Mouse (Mus musculus): ENCODE data around the gene Rai1. TPM values are rescaled to one million over a fixed set of nuclear protein-coding genes. Genes with fewer than 3 reads are reported as not detected.
A peak's percentile ranks its signal among the peaks of the same experiment; 100 is the strongest.

Gene Rai1
- total and polyA plus RNA-seq, 3 experiments: 6.6 to 22.6 (median 15.4) TPM

- dilution Hi-C loops (cut with MboI; ENCODE audit: extremely low pct_ligation_motif_present, extremely low pct_unique_long_range_greater_than_20kb, low sequenced_read_pairs): no loop called here
- TF ChIP-seq EP300 (IDR thresholded peaks at IDR 0.05; ENCODE audit: low read length): no peak
- TF ChIP-seq POLR2A (IDR thresholded peaks at IDR 0.05; ENCODE audit: low read depth, low read length): no peak; the same call in 1 of the 2 replicates
- 0 out of 2 replicates have a peak, but pooled peaks have one; percentile 8 for TF ChIP-seq SIN3A (IDR thresholded peaks at IDR 0.05; ENCODE audit: low read length)
- no peak for TF ChIP-seq KAT2A (IDR thresholded peaks at IDR 0.05; ENCODE audit: insufficient replicate concordance, low read length)
- TF ChIP-seq POLR2AphosphoS2 (IDR thresholded peaks at IDR 0.05; ENCODE audit: low read depth, low read length): no peak
- 0 out of 2 replicates have a peak, but pooled peaks have one; percentile 23 for TF ChIP-seq MAZ (IDR thresholded peaks at IDR 0.05; ENCODE audit: low read depth, low read length)
- no peak for TF ChIP-seq NELFE (IDR thresholded peaks at IDR 0.05; ENCODE audit: low read depth, low read length)
- TF ChIP-seq MAX (IDR thresholded peaks at IDR 0.05; ENCODE audit: low read length): 0 out of 2 replicates have a peak, but pooled peaks have one; percentile 26
- TF ChIP-seq MAFK (IDR thresholded peaks at IDR 0.05; ENCODE audit: insufficient replicate concordance, low read length): no peak
- TF ChIP-seq GABPA (IDR thresholded peaks at IDR 0.05; ENCODE audit: insufficient replicate concordance, low read depth, low read length): no peak
- 0 out of 2 replicates have a peak, but pooled peaks have one; percentile 82 for TF ChIP-seq CHD1 (IDR thresholded peaks at IDR 0.05; ENCODE audit: low read depth, low read length)
- TF ChIP-seq ELF1 (IDR thresholded peaks at IDR 0.05; ENCODE audit: low read depth, low read length): no peak
- TF ChIP-seq MEF2A (IDR thresholded peaks at IDR 0.05; ENCODE audit: borderline replicate concordance, low read depth, low read length): no peak
- Histone ChIP-seq H3K9me3 (replicated peaks; ENCODE audit: low read length) (no peaks in the 10 kb centered on the region), H3K4me1 (ENCODE audit: control insufficient read depth in 1 of 2, insufficient read depth in 2 of 2) (peaks cover 36 to 75% of the 10 kb centered on the region in 2 experiments), H3K27me3 (replicated peaks) (no peaks in the 10 kb centered on the region), H3K27ac (ENCODE audit: insufficient read depth, low read depth) (peak overlapping the region; percentile 8), H3K4me3 (replicated peaks in 1 of 3; ENCODE audit: low read depth in 2 of 3, low read length in 2 of 3, poor library complexity in 1 of 3) (peak overlapping the region; percentile 57 to 80 (median 70)), H3K9ac (ENCODE audit: insufficient read depth, low read depth) (peak overlapping the region; percentile 81), H3K36me3 (replicated peaks in 1 of 2; ENCODE audit: control insufficient read depth in 1 of 2, insufficient read depth in 1 of 2, low read length in 1 of 2) (peaks cover 0 to 24% of the 10 kb centered on the region in 2 experiments), H3K4me2 (ENCODE audit: insufficient read depth, low read depth, poor library complexity, severe bottlenecking) (peak overlapping the region; percentile 75), H3K79me2 (replicated peaks; ENCODE audit: control insufficient read depth, extremely low read depth, insufficient read depth, poor library complexity, severe bottlenecking) (peaks cover 8% of the 10 kb centered on the region)
- in situ Hi-C loops (cut with MboI; ENCODE audit: low pct_ligation_motif_present, low pct_unique_long_range_greater_than_20kb, low sequenced_read_pairs): no loop called here
- DNase-seq (ENCODE audit: extremely low read depth): peak; percentile 47
Observed at GRCm38 (mm10) chr11:60114296-60115023, 9.6 kb downstream of the Rai1 start.

- H3K9ac ChIP-seq (ENCODE audit: insufficient read depth, low read depth): peak overlapping the region; percentile 81
- peak overlapping the region; percentile 57 to 80 (median 70) for H3K4me3 ChIP-seq (replicated peaks in 1 of 3; ENCODE audit: low read depth in 2 of 3, low read length in 2 of 3, poor library complexity in 1 of 3)
- peak; percentile 98 for DNase-seq (ENCODE audit: extremely low read depth)
- peaks cover 0 to 21% of the 10 kb centered on the region in 2 experiments for H3K36me3 ChIP-seq (replicated peaks in 1 of 2; ENCODE audit: control insufficient read depth in 1 of 2, insufficient read depth in 1 of 2, low read length in 1 of 2)
- peaks cover 6% of the 10 kb centered on the region for H3K79me2 ChIP-seq (replicated peaks; ENCODE audit: control insufficient read depth, extremely low read depth, insufficient read depth, poor library complexity, severe bottlenecking)
- dilution Hi-C loops (cut with MboI; ENCODE audit: extremely low pct_ligation_motif_present, extremely low pct_unique_long_range_greater_than_20kb, low sequenced_read_pairs): no loop called here
- peaks cover 34 to 75% of the 10 kb centered on the region in 2 experiments for H3K4me1 ChIP-seq (ENCODE audit: control insufficient read depth in 1 of 2, insufficient read depth in 2 of 2)
- H3K27me3 ChIP-seq (replicated peaks): no peaks in the 10 kb centered on the region
- peak overlapping the region; percentile 86 for H3K4me2 ChIP-seq (ENCODE audit: insufficient read depth, low read depth, poor library complexity, severe bottlenecking)
- peak overlapping the region; percentile 34 for H3K27ac ChIP-seq (ENCODE audit: insufficient read depth, low read depth)
- no peaks in the 10 kb centered on the region for H3K9me3 ChIP-seq (replicated peaks; ENCODE audit: low read length)
- in situ Hi-C loops (cut with MboI; ENCODE audit: low pct_ligation_motif_present, low pct_unique_long_range_greater_than_20kb, low sequenced_read_pairs): no loop called here
- TF ChIP-seq ZMIZ1 (IDR thresholded peaks at IDR 0.05; ENCODE audit: low read depth, low read length) (peak; percentile 26; the same call in 1 of the 2 replicates), MXI1 (IDR thresholded peaks at IDR 0.05; ENCODE audit: low read depth, low read length) (peak; percentile 67; the same call in 1 of the 2 replicates), JUN (IDR thresholded peaks at IDR 0.05; ENCODE audit: insufficient read depth, low read depth, low read length) (no peak), EP300 (IDR thresholded peaks at IDR 0.05; ENCODE audit: low read length) (no peak), CHD2 (IDR thresholded peaks at IDR 0.05; ENCODE audit: low read length) (no peak), KAT2A (IDR thresholded peaks at IDR 0.05; ENCODE audit: insufficient replicate concordance, low read length) (no peak), TCF12 (IDR thresholded peaks at IDR 0.05; ENCODE audit: low read depth, low read length) (peak; percentile 70), CHD1 (IDR thresholded peaks at IDR 0.05; ENCODE audit: low read depth, low read length) (no peak), MAZ (IDR thresholded peaks at IDR 0.05; ENCODE audit: low read depth, low read length) (no peak; the same call in 1 of the 2 replicates), TBP (conservative IDR thresholded peaks at IDR 0.05; ENCODE audit: low read depth, low read length) (0 out of 2 replicates have a peak, but pooled peaks have one; percentile 26), PAX5 (IDR thresholded peaks at IDR 0.05; ENCODE audit: low read length) (no peak), NRF1 (IDR thresholded peaks at IDR 0.05; ENCODE audit: low read depth, low read length) (no peak), MAFK (IDR thresholded peaks at IDR 0.05; ENCODE audit: insufficient replicate concordance, low read length) (no peak), E2F4 (IDR thresholded peaks at IDR 0.05; ENCODE audit: insufficient replicate concordance, low read depth, low read length) (no peak), SIN3A (IDR thresholded peaks at IDR 0.05; ENCODE audit: low read length) (no peak), POLR2A (IDR thresholded peaks at IDR 0.05; ENCODE audit: low read depth, low read length) (peak; percentile 88), POLR2AphosphoS2 (IDR thresholded peaks at IDR 0.05; ENCODE audit: low read depth, low read length) (no peak), BHLHE40 (IDR thresholded peaks at IDR 0.05; ENCODE audit: low read depth, low read length) (no peak), ZNF384 (IDR thresholded peaks at IDR 0.05; ENCODE audit: low read depth, low read length) (no peak), USF1 (IDR thresholded peaks at IDR 0.05; ENCODE audit: low read depth, low read length) (no peak), RAD21 (IDR thresholded peaks at IDR 0.05; ENCODE audit: low read depth, low read length) (no peak; the same call in 1 of the 2 replicates), ZKSCAN1 (IDR thresholded peaks at IDR 0.05; ENCODE audit: borderline replicate concordance, low read depth, low read length) (no peak), IRF4 (IDR thresholded peaks at IDR 0.05; ENCODE audit: low read depth, low read length) (peak; percentile 70)
Observed at GRCm38 (mm10) chr11:60115024-60115538, 10.3 kb downstream of the Rai1 start.

All from CH12.LX (cell line).